Mouse (Mus musculus): ENCODE results near the gene Wnt11. TPM values are rescaled to one million over a fixed set of nuclear protein-coding genes. Genes with fewer than 3 reads are reported as not detected.

Wnt11 gene
- polyA plus RNA-seq, 1 experiment from 2014 or later = 44.4 TPM

GRCm38 (mm10) chr7:98867794-98868150 is 32.9 kb downstream of the Wnt11 start:
- Histone ChIP-seq H3K9ac (replicated peaks) (no peak overlapping the region), H3K4me2 (no peak overlapping the region), H3K9me3 (no peaks in the 10 kb centered on the region), H3K36me3 (no peaks in the 10 kb centered on the region), H3K4me3 (replicated peaks) (no peak overlapping the region), H3K4me1 (replicated peaks) (peaks cover 81% of the 10 kb centered on the region), H3K27me3 (peaks cover 52% of the 10 kb centered on the region), H3K27ac (no peak overlapping the region)
- no peak for ATAC-seq (ENCODE audit: insufficient number of reproducible peaks, insufficient read depth, low FRiP score, low TSS enrichment, low read depth)
- 91% methylated on average over 2 of the region's 2 CpGs for WGBS

- 57% methylated on average over 3 of the region's 3 CpGs for WGBS
- H3K27me3 ChIP-seq = peaks cover 57% of the 10 kb centered on the region
- H3K4me3 ChIP-seq (replicated peaks) = no peak overlapping the region
- H3K4me1 ChIP-seq (replicated peaks) = peaks cover 72% of the 10 kb centered on the region
- no peaks in the 10 kb centered on the region for H3K9me3 ChIP-seq
- H3K27ac ChIP-seq = no peak overlapping the region
- no peak overlapping the region for H3K9ac ChIP-seq (replicated peaks)
- H3K36me3 ChIP-seq = no peaks in the 10 kb centered on the region
- no peak for ATAC-seq (ENCODE audit: insufficient number of reproducible peaks, insufficient read depth, low FRiP score, low TSS enrichment, low read depth)
- no peak overlapping the region for H3K4me2 ChIP-seq
Observed at GRCm38 (mm10) chr7:98869070-98869469, 34.2 kb downstream of the Wnt11 start.

GRCm38 (mm10) chr7:98870791-98871190 is 35.9 kb downstream of the Wnt11 start:
- peak overlapping the region; percentile 88 for H3K27ac ChIP-seq
- peaks cover 54% of the 10 kb centered on the region for H3K27me3 ChIP-seq
- ATAC-seq (ENCODE audit: insufficient number of reproducible peaks, insufficient read depth, low FRiP score, low TSS enrichment, low read depth) = 0 out of 2 replicates have a peak, but pooled peaks have one; percentile 34
- H3K4me2 ChIP-seq = no peak overlapping the region
- no peaks in the 10 kb centered on the region for H3K9me3 ChIP-seq
- peaks cover 81% of the 10 kb centered on the region for H3K4me1 ChIP-seq (replicated peaks)
- H3K36me3 ChIP-seq = no peaks in the 10 kb centered on the region
- H3K9ac ChIP-seq (replicated peaks) = 0 out of 2 replicates have a peak overlapping the region, but pooled peaks have one; percentile 5
- WGBS = 12% methylated on average over 12 of the region's 12 CpGs
- H3K4me3 ChIP-seq (replicated peaks) = no peak overlapping the region

- Histone ChIP-seq H3K4me1 (replicated peaks) (peaks cover 87% of the 10 kb centered on the region), H3K4me2 (no peak overlapping the region), H3K9ac (replicated peaks) (no peak overlapping the region), H3K27ac (peak overlapping the region; percentile 88; the same call in 1 of the 2 replicates), H3K27me3 (peaks cover 49% of the 10 kb centered on the region), H3K4me3 (replicated peaks) (no peak overlapping the region), H3K36me3 (no peaks in the 10 kb centered on the region), H3K9me3 (no peaks in the 10 kb centered on the region)
- 69% methylated on average over 12 of the region's 12 CpGs for WGBS
- no peak for ATAC-seq (ENCODE audit: insufficient number of reproducible peaks, insufficient read depth, low FRiP score, low TSS enrichment, low read depth)
Observed at GRCm38 (mm10) chr7:98871882-98872281, 37.0 kb downstream of the Wnt11 start.

- H3K27ac ChIP-seq = no peak overlapping the region
- H3K4me1 ChIP-seq (replicated peaks) = peaks cover 85% of the 10 kb centered on the region
- no peak overlapping the region for H3K9ac ChIP-seq (replicated peaks)
- H3K4me3 ChIP-seq (replicated peaks) = no peak overlapping the region
- WGBS = 88% methylated on average over 12 of the region's 12 CpGs
- no peak overlapping the region for H3K4me2 ChIP-seq
- no peaks in the 10 kb centered on the region for H3K36me3 ChIP-seq
- no peak for ATAC-seq (ENCODE audit: insufficient number of reproducible peaks, insufficient read depth, low FRiP score, low TSS enrichment, low read depth)
- no peaks in the 10 kb centered on the region for H3K9me3 ChIP-seq
- peaks cover 46% of the 10 kb centered on the region for H3K27me3 ChIP-seq
Observed at GRCm38 (mm10) chr7:98873316-98873715, 38.4 kb downstream of the Wnt11 start.

GRCm38 (mm10) chr7:98874411-98874951 is 39.6 kb downstream of the Wnt11 start:
- peaks cover 84% of the 10 kb centered on the region for H3K4me1 ChIP-seq (replicated peaks)
- no peaks in the 10 kb centered on the region for H3K9me3 ChIP-seq
- peaks cover 34% of the 10 kb centered on the region for H3K27me3 ChIP-seq
- H3K9ac ChIP-seq (replicated peaks) = 0 out of 2 replicates have a peak overlapping the region, but pooled peaks have one; percentile 8
- WGBS = 57% methylated on average over 6 of the region's 6 CpGs
- H3K4me3 ChIP-seq (replicated peaks) = no peak overlapping the region
- no peak for ATAC-seq (ENCODE audit: insufficient number of reproducible peaks, insufficient read depth, low FRiP score, low TSS enrichment, low read depth)
- no peak overlapping the region for H3K4me2 ChIP-seq
- no peak overlapping the region for H3K27ac ChIP-seq
- no peaks in the 10 kb centered on the region for H3K36me3 ChIP-seq

- H3K27ac ChIP-seq = peak overlapping the region; percentile 81
- ATAC-seq (ENCODE audit: insufficient number of reproducible peaks, insufficient read depth, low FRiP score, low TSS enrichment, low read depth) = peak; percentile 54
- H3K4me2 ChIP-seq = peak overlapping the region; percentile 31
- H3K27me3 ChIP-seq = peaks cover 34% of the 10 kb centered on the region
- no peak overlapping the region for H3K4me3 ChIP-seq (replicated peaks)
- H3K9ac ChIP-seq (replicated peaks) = no peak overlapping the region; the same call in 1 of the 2 replicates
- H3K36me3 ChIP-seq = no peaks in the 10 kb centered on the region
- WGBS = 20% methylated on average over 12 of the region's 13 CpGs
- H3K9me3 ChIP-seq = no peaks in the 10 kb centered on the region
- peaks cover 82% of the 10 kb centered on the region for H3K4me1 ChIP-seq (replicated peaks)
Observed at GRCm38 (mm10) chr7:98875390-98875990, 40.6 kb downstream of the Wnt11 start.

GRCm38 (mm10) chr7:98876119-98876518 is 41.2 kb downstream of the Wnt11 start:
- peak overlapping the region; percentile 31 for H3K4me2 ChIP-seq

GRCm38 (mm10) chr7:98879176-98879575 is 44.3 kb downstream of the Wnt11 start:
- Histone ChIP-seq H3K4me1 (replicated peaks) (peaks cover 55% of the 10 kb centered on the region), H3K4me3 (replicated peaks) (no peak overlapping the region), H3K27me3 (peaks cover 19% of the 10 kb centered on the region; the same call in 1 of the 2 replicates), H3K9me3 (no peaks in the 10 kb centered on the region), H3K9ac (replicated peaks) (no peak overlapping the region), H3K4me2 (no peak overlapping the region), H3K27ac (no peak overlapping the region), H3K36me3 (no peaks in the 10 kb centered on the region)
- no peak for ATAC-seq (ENCODE audit: insufficient number of reproducible peaks, insufficient read depth, low FRiP score, low TSS enrichment, low read depth)
- 86% methylated on average over 2 of the region's 2 CpGs for WGBS

More at GRCm38 (mm10) chr7:98876119-98876518, 41.2 kb downstream of the Wnt11 start:
- peak overlapping the region; percentile 44; the same call in 1 of the 2 replicates for H3K9ac ChIP-seq (replicated peaks)
- no peak overlapping the region for H3K4me3 ChIP-seq (replicated peaks)
- no peaks in the 10 kb centered on the region for H3K9me3 ChIP-seq
- WGBS = 31% methylated on average over 13 of the region's 13 CpGs
- peaks cover 75% of the 10 kb centered on the region for H3K4me1 ChIP-seq (replicated peaks)
- ATAC-seq (ENCODE audit: insufficient number of reproducible peaks, insufficient read depth, low FRiP score, low TSS enrichment, low read depth) = peak; percentile 22; the same call in 1 of the 2 replicates
- no peaks in the 10 kb centered on the region for H3K36me3 ChIP-seq
- peaks cover 34% of the 10 kb centered on the region for H3K27me3 ChIP-seq
- peak overlapping the region; percentile 83 for H3K27ac ChIP-seq

GRCm38 (mm10) chr7:98881887-98882286 is 47.0 kb downstream of the Wnt11 start:
- peaks cover 12% of the 10 kb centered on the region; the same call in 1 of the 2 replicates for H3K27me3 ChIP-seq
- no peaks in the 10 kb centered on the region for H3K36me3 ChIP-seq
- no peak overlapping the region for H3K27ac ChIP-seq
- H3K4me3 ChIP-seq (replicated peaks) = no peak overlapping the region
- no peaks in the 10 kb centered on the region for H3K9me3 ChIP-seq
- H3K4me1 ChIP-seq (replicated peaks) = peaks cover 28% of the 10 kb centered on the region
- H3K4me2 ChIP-seq = no peak overlapping the region
- H3K9ac ChIP-seq (replicated peaks) = no peak overlapping the region
- 56% methylated on average over 4 of the region's 4 CpGs for WGBS
- no peak for ATAC-seq (ENCODE audit: insufficient number of reproducible peaks, insufficient read depth, low FRiP score, low TSS enrichment, low read depth)

GRCm38 (mm10) chr7:98887811-98888261 is 52.9 kb downstream of the Wnt11 start:
- WGBS = 59% methylated on average over 22 of the region's 22 CpGs
- no peak overlapping the region for H3K9ac ChIP-seq (replicated peaks)
- H3K4me3 ChIP-seq (replicated peaks) = no peak overlapping the region
- no peaks in the 10 kb centered on the region for H3K9me3 ChIP-seq
- no peak overlapping the region for H3K4me2 ChIP-seq
- peaks cover 33% of the 10 kb centered on the region for H3K4me1 ChIP-seq (replicated peaks)
- peaks cover 3% of the 10 kb centered on the region; the same call in 1 of the 2 replicates for H3K36me3 ChIP-seq
- H3K27ac ChIP-seq = no peak overlapping the region
- ATAC-seq (ENCODE audit: insufficient number of reproducible peaks, insufficient read depth, low FRiP score, low TSS enrichment, low read depth) = no peak
- H3K27me3 ChIP-seq = peaks cover 10% of the 10 kb centered on the region
